23 mouse cellular contexts compared by ENCODE assay signal in the genomic region with DNA sequence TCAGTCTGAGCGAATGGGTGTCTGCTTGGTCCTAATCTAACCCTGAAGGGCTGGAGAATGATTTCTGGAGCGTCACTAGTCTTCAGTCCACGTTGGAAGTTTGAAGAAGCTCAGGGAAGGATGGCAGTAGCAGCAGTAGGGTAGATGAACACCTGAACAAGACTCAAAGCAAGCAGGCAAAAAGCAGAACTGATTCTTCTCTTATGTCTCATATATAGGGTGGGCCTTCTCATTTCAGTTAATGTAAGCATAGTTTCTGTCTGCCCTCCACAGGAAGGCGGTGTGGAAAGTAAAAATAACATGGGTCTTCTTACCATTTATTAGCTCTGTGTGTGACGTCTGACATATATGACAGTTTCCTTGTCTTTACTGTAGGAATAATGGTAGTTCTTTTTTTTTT.
"Had no signal": no experiment of that assay in that cellular context is flagged by ENCODE, and none has a peak within 500 bp of the region (broad histone marks: within the 10 kb centered on the region; RNA-seq: fewer than 3 reads in every experiment).

No protein-coding gene starts in this region.

- H3K27ac ChIP-seq: heart, adult 2 months; heart, embryonic 13.5 days; heart, embryonic 15.5 days; hindbrain, embryonic 14.5 days; layer of hippocampus, adult 2 months; left cerebral cortex, adult 2 months; limb, embryonic 10.5 days; limb, embryonic 12.5 days had no signal

- H3K4me1 ChIP-seq: heart, embryonic 13.5 days; heart, embryonic 15.5 days had no signal

- H3K27me3 ChIP-seq: heart, embryonic 13.5 days; heart, embryonic 15.5 days; limb, embryonic 12.5 days had no signal

- H3K36me3 ChIP-seq: heart, embryonic 13.5 days; heart, embryonic 15.5 days; limb, embryonic 10.5 days; limb, embryonic 12.5 days had no signal

- ATAC-seq: hindbrain, embryonic 16.5 days; intestine, postnatal 0 days had no signal

- H3K4me3 ChIP-seq: gastrocnemius, adult 2 months; heart, adult 2 months; heart, embryonic 13.5 days; heart, embryonic 15.5 days; layer of hippocampus, adult 2 months; left cerebral cortex, adult 2 months; limb, embryonic 10.5 days; limb, embryonic 12.5 days had no signal

- H3K4me2 ChIP-seq: heart, embryonic 11.5 days; heart, embryonic 13.5 days; heart, embryonic 15.5 days; hindbrain, embryonic 14.5 days; limb, embryonic 12.5 days; liver, embryonic 11.5 days had no signal

- DNase-seq: gastrocnemius, adult 2 months; gastrocnemius, postnatal 10 days; gastrocnemius, postnatal 25 days; heart, adult 2 months; heart, postnatal 14 days; heart, postnatal 36 days; kidney, adult 18-20 months; kidney, adult 8-10 months; kidney, postnatal 10 days; kidney, postnatal 25 days; kidney, postnatal 4 days; liver had no signal

- H3K9me3 ChIP-seq: heart, embryonic 13.5 days; heart, embryonic 15.5 days; limb, embryonic 10.5 days; limb, embryonic 12.5 days had no signal

- H3K9ac ChIP-seq: heart, embryonic 13.5 days; heart, embryonic 15.5 days; hindbrain, embryonic 14.5 days; limb, embryonic 12.5 days had no signal
